Mouse (Mus musculus) liver, embryonic 14.5 days (tissue): ENCODE results near the gene Surf2.

Source experiments
- CTCF ChIP-seq: IDR thresholded peaks from 2 replicates; pipeline ENCODE4 v1.5.1; 2016; ENCODE audit warnings: antibody characterized with exemption, low read depth, control low read depth
- EP300 ChIP-seq: IDR thresholded peaks from 2 replicates; pipeline ENCODE4 v1.6.1; 2016; ENCODE audit warnings: antibody characterized with exemption, low read depth

- TF ChIP-seq CTCF, result peak; percentile 49
- TF ChIP-seq EP300, result no peak
Observed at GRCm38 (mm10) chr2:26960756-26961155, 44.6 kb downstream of the Surf2 start.
